Mouse (Mus musculus) heart, embryonic 10.5 days (tissue): ENCODE data around the gene Abca13. TPM values are rescaled to one million over a fixed set of nuclear protein-coding genes. Genes with fewer than 3 reads are reported as not detected.

Experiments
- DNase-seq: peaks from one replicate; pipeline ENCODE4 v3.0.0-alpha.2; 2017; ENCODE audit warnings: low spot score
- H3K27ac ChIP-seq: fragments of 300-500 bp; sonication (generic); 2 replicates; pipeline ENCODE4 v1.5.1; 2016; ENCODE audit warnings: mild to moderate bottlenecking
- H3K27me3 ChIP-seq: fragments of 300-500 bp; sonication (generic); 2 replicates; pipeline ENCODE4 v1.6.1; 2016; ENCODE audit warnings: mild to moderate bottlenecking; ENCODE audit not compliant: poor library complexity, insufficient read depth, severe bottlenecking
- H3K36me3 ChIP-seq: fragments of 300-500 bp; sonication (generic); 2 replicates; pipeline ENCODE4 v1.6.1; 2016; ENCODE audit warnings: mild to moderate bottlenecking, moderate library complexity
- H3K4me1 ChIP-seq: fragments of 300-500 bp; sonication (generic); 2 replicates; pipeline ENCODE4 v1.6.1; 2016; ENCODE audit warnings: mild to moderate bottlenecking
- H3K4me3 ChIP-seq: fragments of 300-500 bp; sonication (generic); 2 replicates; pipeline ENCODE4 v1.5.1; 2016; ENCODE audit warnings: mild to moderate bottlenecking, moderate library complexity
- H3K9me3 ChIP-seq: fragments of 300-500 bp; sonication (generic); 2 replicates; pipeline ENCODE4 v1.6.1; 2016; ENCODE audit warnings: mild to moderate bottlenecking, moderate library complexity
- WGBS: fragments of 180-500 bp; shearing (Covaris S2); methylation state at CpG from one replicate; pipeline ENCODE4 v1.1.7; 2016; 5-methylcytosine and 5-hydroxymethylcytosine counted together
- polyA plus RNA-seq: library from polyadenylated mRNA; unstranded; fragments of >200 nt; fragmentation: Nextera tagmentation; extraction: Ambion mirVana; gene quantifications from 2 replicates; pipeline ENCODE4 v1.2.1, GENCODE M21; 2016

Gene Abca13
- polyA plus RNA-seq, 1 experiment from 2014 or later = not detected

DNA sequence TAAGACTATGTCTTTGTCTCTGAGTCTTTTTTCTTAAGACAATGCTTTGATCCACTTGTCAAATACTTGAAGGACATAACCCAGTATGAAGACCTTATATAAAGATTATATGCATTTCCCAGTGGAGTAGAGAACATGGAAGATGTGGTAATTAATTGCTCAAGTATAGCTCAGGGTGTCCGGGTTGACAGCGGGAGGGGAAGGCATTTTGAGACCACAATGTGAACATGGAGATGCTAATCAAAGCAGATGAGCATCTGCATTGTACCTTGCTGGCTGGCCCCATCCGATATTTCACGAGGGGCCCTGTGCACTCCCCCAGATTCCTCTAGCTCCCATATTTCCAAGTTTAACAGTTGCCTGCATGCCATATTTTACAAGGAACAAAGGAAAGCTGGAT, 383.2 kb downstream of the Abca13 start:
- Histone ChIP-seq H3K9me3 (no peaks in the 10 kb centered on the region), H3K4me3 (no peak overlapping the region), H3K27ac (no peak overlapping the region), H3K4me1 (no peaks in the 10 kb centered on the region), H3K36me3 (no peaks in the 10 kb centered on the region), H3K27me3 (no peaks in the 10 kb centered on the region)
- no peak for DNase-seq
- 85% methylated on average over 4 of the region's 4 CpGs for WGBS

GRCm38 (mm10) chr11:9591757-9592316, 400.1 kb downstream of the Abca13 start:
- DNase-seq = no peak
- WGBS = 71% methylated on average over 1 of the region's 1 CpGs
- Histone ChIP-seq H3K4me3 (no peak overlapping the region), H3K27ac (no peak overlapping the region), H3K4me1 (no peaks in the 10 kb centered on the region), H3K36me3 (no peaks in the 10 kb centered on the region), H3K9me3 (no peaks in the 10 kb centered on the region), H3K27me3 (no peaks in the 10 kb centered on the region)

- H3K4me3 ChIP-seq = no peak overlapping the region
- no peaks in the 10 kb centered on the region for H3K4me1 ChIP-seq
- no peak overlapping the region for H3K27ac ChIP-seq
- WGBS = 85% methylated on average over 2 of the region's 2 CpGs
- no peaks in the 10 kb centered on the region for H3K9me3 ChIP-seq
- no peaks in the 10 kb centered on the region for H3K27me3 ChIP-seq
- no peak for DNase-seq
- no peaks in the 10 kb centered on the region for H3K36me3 ChIP-seq
Measured at GRCm38 (mm10) chr11:9597299-9597698, 405.6 kb downstream of the Abca13 start.

DNA sequence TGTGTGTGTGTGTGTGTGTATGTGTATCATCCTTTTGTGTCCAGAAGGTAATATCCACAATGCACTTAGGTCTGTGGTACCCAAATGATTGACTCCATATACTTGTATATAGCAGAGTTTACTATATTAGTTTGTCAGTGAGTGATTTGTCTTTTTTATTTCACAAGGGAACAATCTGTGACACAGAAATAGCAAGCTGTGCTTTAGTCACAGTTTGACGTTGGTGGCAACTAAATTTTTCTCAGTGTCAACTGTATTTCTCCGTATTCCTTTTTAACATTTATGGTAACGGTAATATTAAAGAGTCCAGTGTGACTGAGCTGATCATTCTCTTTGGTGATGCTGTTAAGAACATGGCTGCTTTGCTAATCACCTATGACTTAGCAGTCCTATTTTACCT, 409.4 kb downstream of the Abca13 start:
- no peaks in the 10 kb centered on the region for H3K27me3 ChIP-seq
- DNase-seq = no peak
- no peak overlapping the region for H3K4me3 ChIP-seq
- no peaks in the 10 kb centered on the region for H3K36me3 ChIP-seq
- no peaks in the 10 kb centered on the region for H3K9me3 ChIP-seq
- no peak overlapping the region for H3K27ac ChIP-seq
- WGBS = 88% methylated on average over 3 of the region's 3 CpGs
- H3K4me1 ChIP-seq = no peaks in the 10 kb centered on the region

- WGBS = 60% methylated on average over 4 of the region's 4 CpGs
- no peaks in the 10 kb centered on the region for H3K4me1 ChIP-seq
- DNase-seq = no peak
- no peak overlapping the region for H3K4me3 ChIP-seq
- no peak overlapping the region for H3K27ac ChIP-seq
- no peaks in the 10 kb centered on the region for H3K36me3 ChIP-seq
- no peaks in the 10 kb centered on the region for H3K9me3 ChIP-seq
- no peaks in the 10 kb centered on the region for H3K27me3 ChIP-seq
Measured at GRCm38 (mm10) chr11:9602137-9602536, 410.4 kb downstream of the Abca13 start.

DNA sequence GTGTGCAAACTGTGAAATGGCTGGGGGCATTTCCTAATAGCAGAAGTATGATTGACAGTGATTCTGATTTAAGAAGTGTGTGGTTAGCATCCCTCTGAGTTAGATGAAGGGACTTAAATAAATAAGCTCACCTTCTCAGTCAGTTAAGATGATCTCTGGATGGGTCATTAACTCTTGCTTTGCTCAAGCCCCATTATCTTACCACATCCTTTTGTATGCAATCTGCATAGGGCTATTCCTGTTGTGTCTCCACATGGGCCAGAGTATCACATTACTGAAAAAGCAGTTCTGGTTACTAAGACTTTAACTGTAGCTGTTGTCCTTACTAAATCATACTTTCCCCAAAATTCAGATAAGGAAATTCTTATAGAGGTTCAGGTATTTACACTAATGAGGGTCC, 416.5 kb downstream of the Abca13 start:
- H3K4me3 ChIP-seq = no peak overlapping the region
- no peaks in the 10 kb centered on the region for H3K36me3 ChIP-seq
- no peaks in the 10 kb centered on the region for H3K9me3 ChIP-seq
- H3K27me3 ChIP-seq = no peaks in the 10 kb centered on the region
- no peak for DNase-seq
- H3K4me1 ChIP-seq = no peaks in the 10 kb centered on the region
- no peak overlapping the region for H3K27ac ChIP-seq

GRCm38 (mm10) chr11:9609075-9609474, 417.3 kb downstream of the Abca13 start:
- H3K36me3 ChIP-seq = no peaks in the 10 kb centered on the region
- 49% methylated on average over 3 of the region's 3 CpGs for WGBS
- no peaks in the 10 kb centered on the region for H3K4me1 ChIP-seq
- H3K27ac ChIP-seq = no peak overlapping the region
- DNase-seq = no peak
- no peaks in the 10 kb centered on the region for H3K27me3 ChIP-seq
- H3K9me3 ChIP-seq = no peaks in the 10 kb centered on the region
- no peak overlapping the region for H3K4me3 ChIP-seq

- 76% methylated on average over 2 of the region's 2 CpGs for WGBS
Measured at GRCm38 (mm10) chr11:9616133-9616532, 424.4 kb downstream of the Abca13 start.

DNA sequence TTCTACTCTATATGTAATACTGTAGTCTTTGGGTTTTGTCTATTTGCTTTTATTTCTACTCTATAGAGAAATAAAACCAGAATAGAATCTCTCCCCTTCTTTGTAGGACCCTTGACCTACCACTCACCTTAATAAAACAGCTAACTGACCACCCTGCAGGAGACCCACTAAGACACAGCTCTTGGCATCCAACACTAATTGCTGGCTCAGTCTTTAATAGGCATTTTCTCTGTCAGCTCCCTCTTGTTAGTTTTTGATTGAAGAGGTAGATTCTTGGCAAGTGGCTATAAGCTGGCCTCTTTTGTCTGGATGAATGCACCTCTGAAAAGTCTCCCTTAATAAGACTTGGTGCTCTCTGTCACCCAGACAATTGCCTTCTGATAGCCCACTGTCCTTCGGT, 424.9 kb downstream of the Abca13 start:
- H3K27ac ChIP-seq = no peak overlapping the region
- no peaks in the 10 kb centered on the region for H3K9me3 ChIP-seq
- WGBS = 79% methylated on average over 1 of the region's 1 CpGs
- H3K36me3 ChIP-seq = no peaks in the 10 kb centered on the region
- no peak for DNase-seq
- no peak overlapping the region for H3K4me3 ChIP-seq
- H3K27me3 ChIP-seq = no peaks in the 10 kb centered on the region
- no peaks in the 10 kb centered on the region for H3K4me1 ChIP-seq

More at GRCm38 (mm10) chr11:9616133-9616532, 424.4 kb downstream of the Abca13 start:
- Histone ChIP-seq H3K4me3 (no peak overlapping the region), H3K36me3 (no peaks in the 10 kb centered on the region), H3K27ac (no peak overlapping the region), H3K27me3 (no peaks in the 10 kb centered on the region), H3K9me3 (no peaks in the 10 kb centered on the region), H3K4me1 (no peaks in the 10 kb centered on the region)
- DNase-seq = no peak

DNA sequence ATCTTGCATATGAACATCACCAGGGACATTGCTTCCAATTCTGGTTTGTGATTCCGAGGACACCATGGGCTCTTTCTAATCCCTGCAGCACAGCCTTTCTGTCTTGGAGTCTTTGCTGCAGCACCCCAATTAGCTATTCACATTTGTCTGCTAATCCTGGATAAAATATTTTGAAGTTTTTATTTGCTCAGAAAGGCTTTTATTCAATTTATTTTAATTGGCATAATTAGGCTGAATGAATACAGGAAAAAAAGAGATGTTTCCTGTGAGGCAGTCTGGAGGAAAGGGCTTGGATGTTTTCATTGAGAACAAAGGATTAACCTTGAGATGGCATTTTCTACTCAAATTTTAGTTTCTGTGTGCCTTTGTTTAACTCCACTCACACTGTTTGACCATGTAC, 428.2 kb downstream of the Abca13 start:
- Histone ChIP-seq H3K27ac (no peak overlapping the region), H3K36me3 (no peaks in the 10 kb centered on the region), H3K9me3 (no peaks in the 10 kb centered on the region), H3K4me3 (no peak overlapping the region), H3K4me1 (no peaks in the 10 kb centered on the region), H3K27me3 (no peaks in the 10 kb centered on the region)
- 77% methylated on average over 1 of the region's 1 CpGs for WGBS
- no peak for DNase-seq

GRCm38 (mm10) chr11:9622888-9623287, 431.1 kb downstream of the Abca13 start:
- Histone ChIP-seq H3K27me3 (no peaks in the 10 kb centered on the region), H3K9me3 (no peaks in the 10 kb centered on the region), H3K36me3 (no peaks in the 10 kb centered on the region), H3K4me1 (no peaks in the 10 kb centered on the region), H3K27ac (no peak overlapping the region), H3K4me3 (no peak overlapping the region)
- DNase-seq = no peak
- WGBS = 76% methylated on average over 2 of the region's 2 CpGs

DNA sequence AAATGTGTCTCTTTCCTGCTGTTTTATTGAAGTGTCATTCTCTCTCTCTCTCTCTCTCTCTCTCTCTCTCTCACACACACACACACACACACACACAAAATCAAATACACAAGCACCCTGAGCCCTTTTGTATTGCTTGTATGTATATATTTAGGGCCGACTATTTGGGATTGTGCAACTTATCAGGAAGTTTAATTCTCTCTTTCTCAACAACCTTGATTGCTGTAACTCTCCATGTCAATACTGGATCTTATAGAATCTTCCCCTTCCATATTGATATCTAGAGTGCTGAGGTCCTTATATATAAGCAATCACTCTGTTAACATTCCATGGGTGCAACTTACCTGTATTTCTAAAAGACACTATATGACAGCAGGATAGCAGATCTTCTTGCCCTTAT, 433.0 kb downstream of the Abca13 start:
- H3K4me3 ChIP-seq = no peak overlapping the region
- WGBS = 78% methylated on average over 1 of the region's 1 CpGs
- no peaks in the 10 kb centered on the region for H3K4me1 ChIP-seq
- DNase-seq = no peak
- H3K9me3 ChIP-seq = no peaks in the 10 kb centered on the region
- H3K36me3 ChIP-seq = no peaks in the 10 kb centered on the region
- H3K27ac ChIP-seq = no peak overlapping the region
- H3K27me3 ChIP-seq = no peaks in the 10 kb centered on the region

DNA sequence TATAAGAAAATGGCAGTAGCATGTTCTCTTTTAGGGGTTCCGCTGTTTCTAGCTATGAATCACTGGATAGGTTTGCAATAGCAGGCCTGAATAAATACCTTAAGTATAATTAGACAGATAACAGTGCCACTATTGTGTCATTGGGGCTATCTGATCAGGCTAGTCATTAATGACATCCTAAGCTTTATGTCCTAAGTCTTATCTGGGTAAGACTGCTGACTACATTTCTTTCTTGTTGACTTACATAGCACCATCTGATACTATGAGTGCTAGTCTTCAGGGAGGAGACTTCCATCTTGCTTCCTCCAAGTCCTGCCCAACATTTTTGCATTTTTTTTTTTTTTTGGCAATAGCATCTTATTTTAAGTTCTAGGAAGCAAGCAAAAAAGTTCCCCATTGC, 434.1 kb downstream of the Abca13 start:
- Histone ChIP-seq H3K27ac (no peak overlapping the region), H3K4me1 (no peaks in the 10 kb centered on the region), H3K9me3 (no peaks in the 10 kb centered on the region), H3K4me3 (no peak overlapping the region), H3K36me3 (no peaks in the 10 kb centered on the region), H3K27me3 (no peaks in the 10 kb centered on the region)
- 82% methylated on average over 1 of the region's 1 CpGs for WGBS
- DNase-seq = no peak

GRCm38 (mm10) chr11:9647272-9647671, 455.5 kb downstream of the Abca13 start:
- H3K36me3 ChIP-seq = no peaks in the 10 kb centered on the region
- H3K27me3 ChIP-seq = no peaks in the 10 kb centered on the region
- DNase-seq = no peak
- H3K4me1 ChIP-seq = no peaks in the 10 kb centered on the region
- H3K4me3 ChIP-seq = no peak overlapping the region
- H3K9me3 ChIP-seq = no peaks in the 10 kb centered on the region
- WGBS = 54% methylated on average over 3 of the region's 3 CpGs
- H3K27ac ChIP-seq = no peak overlapping the region
